Mouse (Mus musculus): Measurements from ENCODE around the gene Col2a1. TPM values are rescaled to one million over a fixed set of nuclear protein-coding genes. Genes with fewer than 3 reads are reported as not detected.

Gene Col2a1
- polyA plus RNA-seq (2012; rRNA removed), result 86.7 and 497 TPM in 2 replicates

DNA sequence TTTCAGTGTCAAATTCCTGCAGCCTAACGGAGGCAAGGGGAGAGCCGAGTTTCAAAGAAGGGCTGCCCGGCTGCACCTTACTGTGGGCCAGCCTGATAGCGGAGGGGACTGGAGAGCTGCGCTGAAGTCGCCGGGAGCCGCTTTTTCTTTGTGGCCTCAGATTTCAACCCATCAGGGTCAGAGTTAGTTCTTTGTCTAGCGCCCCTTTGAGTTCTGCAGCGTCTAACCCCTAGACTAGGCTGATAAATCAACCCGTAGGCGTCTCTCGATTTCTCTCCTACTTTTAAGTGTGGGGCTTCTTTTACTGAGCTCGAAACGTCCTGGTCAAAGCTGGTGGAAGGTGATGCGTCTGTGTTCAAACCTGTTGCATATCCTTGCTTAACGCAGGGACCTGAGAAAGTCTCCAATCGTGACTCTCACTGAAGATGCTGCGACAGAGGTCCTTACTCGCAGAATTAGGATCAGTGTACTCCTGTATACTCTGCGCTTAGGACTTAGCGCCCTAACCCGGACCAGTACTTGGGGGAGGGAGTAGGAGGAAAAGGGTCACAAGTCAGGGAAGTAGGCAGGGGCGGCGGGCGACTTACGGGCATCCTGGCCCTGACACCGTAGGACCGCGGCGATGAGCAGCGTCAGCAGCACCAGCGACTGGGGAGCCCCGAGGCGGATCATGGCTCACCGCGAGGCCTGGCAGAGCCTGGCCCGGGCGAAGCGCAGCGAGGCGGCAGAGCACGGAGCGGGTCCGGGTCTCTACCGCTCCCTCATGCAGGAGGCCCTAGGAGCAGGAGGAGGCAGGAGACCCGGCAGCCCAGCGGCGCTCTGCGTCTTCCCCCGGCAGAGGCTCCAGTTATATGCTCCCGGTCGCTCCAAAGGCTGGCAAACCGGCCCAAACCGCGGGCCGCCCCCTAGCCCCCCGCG is at the start of gene Col2a1:
TSS of gene Col2a1 (minus strand) at position 874 of the 918 bp plus-strand sequence.

DNA sequence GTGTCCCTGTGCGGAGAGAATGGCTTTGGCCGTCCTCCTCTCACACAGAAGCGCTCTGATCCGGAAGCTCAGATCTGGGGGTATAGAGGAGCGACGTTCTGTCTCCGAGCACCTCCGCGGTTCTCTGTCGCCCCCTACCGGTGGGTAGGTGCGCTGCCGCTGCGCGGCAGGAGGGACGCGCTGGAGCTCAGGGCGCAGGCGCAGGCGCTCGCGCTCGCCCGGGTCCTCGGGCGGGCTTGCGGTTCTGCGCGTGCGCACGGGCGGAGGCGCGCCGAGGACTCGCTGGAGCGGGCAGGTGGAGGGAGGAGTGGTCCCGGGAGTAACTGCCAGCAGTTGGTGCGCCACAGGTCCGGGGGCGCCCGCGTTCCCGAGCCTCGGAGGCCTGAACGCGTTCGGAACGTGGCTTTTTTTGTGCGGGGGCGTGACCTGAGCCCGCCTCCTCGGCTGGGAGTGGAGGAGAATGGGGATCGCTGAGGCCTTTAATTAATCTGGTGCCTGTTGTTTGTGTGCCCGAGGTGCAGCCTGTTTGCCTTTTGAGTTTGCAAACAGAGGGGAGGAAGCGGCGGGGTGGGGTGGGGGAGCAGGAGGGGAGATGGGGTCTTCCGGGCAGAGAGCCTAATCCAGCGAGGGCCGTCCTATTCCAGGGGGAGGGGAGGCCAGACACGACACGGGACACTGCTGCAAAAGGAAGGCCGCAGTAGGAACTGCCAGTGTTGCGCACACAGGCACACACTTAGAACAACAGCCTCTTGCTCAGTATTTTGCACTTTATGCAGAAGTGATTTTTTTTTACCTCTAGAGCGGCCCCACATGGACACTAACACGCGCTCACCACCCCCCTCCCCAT is 40.3 kb downstream of the Col2a1 start, which contains the start of gene Tmem106c:
TSS of gene Tmem106c (plus strand) at position 212 of the 847 bp plus-strand sequence.

Other genes starting within 250 kb of the Col2a1 start
- 14.1 and 17.6 TPM in 2 replicates for gene Rapgef3, start 236.7 kb downstream of the Col2a1 start, polyA plus RNA-seq (2012; rRNA removed)
- gene Slc48a1, start 226.2 kb downstream of the Col2a1 start, polyA plus RNA-seq (2012; rRNA removed), result 28.6 and 30.3 TPM in 2 replicates
- 64.9 and 81.7 TPM in 2 replicates for gene Hdac7, start 160.2 kb downstream of the Col2a1 start, polyA plus RNA-seq (2012; rRNA removed)
- 0.27 and 0.89 TPM in 2 replicates for gene Vdr, start 94.1 kb downstream of the Col2a1 start, polyA plus RNA-seq (2012; rRNA removed)
- 56.7 and 63.4 TPM in 2 replicates for gene Tmem106c, start 40.5 kb downstream of the Col2a1 start, polyA plus RNA-seq (2012; rRNA removed)
- gene Pfkm, start 87.9 kb upstream of the Col2a1 start, polyA plus RNA-seq (2012; rRNA removed), result 97.8 and 98.1 TPM in 2 replicates
- gene Senp1, start 89.0 kb upstream of the Col2a1 start, polyA plus RNA-seq (2012; rRNA removed), result 22.1 and 23.1 TPM in 2 replicates
- gene Asb8, start 160.9 kb upstream of the Col2a1 start, polyA plus RNA-seq (2012; rRNA removed), result 39.6 and 45.8 TPM in 2 replicates
- 31.8 and 34.8 TPM in 2 replicates for gene Ccdc184, start 162.5 kb upstream of the Col2a1 start, polyA plus RNA-seq (2012; rRNA removed)
- gene Olfr288, start 190.8 kb upstream of the Col2a1 start, polyA plus RNA-seq (2012; rRNA removed), result not detected in 2 replicates
- not detected in 2 replicates for gene Gm44579, start 216.3 kb upstream of the Col2a1 start, polyA plus RNA-seq (2012; rRNA removed)
- gene Olfr287, start 216.4 kb upstream of the Col2a1 start, polyA plus RNA-seq (2012; rRNA removed), result not detected in 2 replicates
- gene Olfr286, start 229.8 kb upstream of the Col2a1 start, polyA plus RNA-seq (2012; rRNA removed), result not detected in 2 replicates